Mouse (Mus musculus): ENCODE results near the gene Trim11. TPM values are rescaled to one million over a fixed set of nuclear protein-coding genes. Genes with fewer than 3 reads are reported as not detected.

Gene Trim11
- total RNA-seq, 1 experiment, result 29.6 TPM

DNA sequence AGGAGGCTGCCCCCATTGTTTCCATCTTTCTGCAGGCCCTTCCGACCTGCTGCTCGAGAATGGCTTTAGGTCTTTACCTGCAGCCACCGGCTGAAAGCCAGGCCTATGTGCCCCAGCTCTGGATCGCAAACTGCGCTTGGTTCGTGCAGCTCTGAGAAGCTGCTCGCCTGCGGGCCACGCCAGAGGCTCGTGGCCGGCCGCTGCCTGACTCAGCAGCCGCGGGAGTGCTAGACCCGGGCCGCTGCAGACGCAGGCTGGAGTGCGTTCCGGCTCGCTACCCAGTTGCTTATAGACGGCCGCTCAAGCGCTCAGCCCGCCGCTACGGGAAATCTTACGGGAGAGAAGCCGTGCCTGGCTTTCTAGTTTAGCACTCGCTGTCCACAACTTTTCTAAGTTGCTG, 743 bp upstream of the Trim11 start:
- H3K27ac ChIP-seq (ENCODE audit: insufficient read depth, low read depth, low read length, poor library complexity, severe bottlenecking), result no peak overlapping the region
- no peaks in the 10 kb centered on the region for H3K9me3 ChIP-seq (ENCODE audit: control insufficient read depth, insufficient read depth, low read depth, low read length)
- in situ Hi-C loops (cut with MboI; ENCODE audit: low sequenced_read_pairs in 2 of 2, unreplicated experiment in 2 of 2), result no loop called here
- H3K4me1 ChIP-seq (ENCODE audit: control insufficient read depth in 2 of 2, insufficient read depth in 2 of 2, low read length in 2 of 2, poor library complexity in 1 of 2), result peaks cover 3 to 13% of the 10 kb centered on the region in 2 experiments; a peak in 3 of 4 replicates
- no peak for DNase-seq (ENCODE audit: low read depth, low spot score)
- H3K36me3 ChIP-seq (ENCODE audit: control insufficient read depth, insufficient read depth, low read length, poor library complexity, severe bottlenecking), result peaks cover 6% of the 10 kb centered on the region
- TF ChIP-seq CHD2 (IDR thresholded peaks at IDR 0.05; ENCODE audit: low read depth, low read length) (no peak), ZNF384 (IDR thresholded peaks at IDR 0.05; ENCODE audit: low read depth, low read length) (no peak), HCFC1 (IDR thresholded peaks at IDR 0.05; ENCODE audit: borderline replicate concordance, insufficient read depth, low read length) (no peak), ZC3H11A (IDR thresholded peaks at IDR 0.05; ENCODE audit: borderline replicate concordance, low read depth, low read length) (no peak), MAFK (IDR thresholded peaks at IDR 0.05; ENCODE audit: insufficient read depth, low read depth, low read length) (no peak)
- H3K9ac ChIP-seq (ENCODE audit: insufficient read depth, low read depth, low read length, poor library complexity, severe bottlenecking), result peak overlapping the region; percentile 84
- H3K4me3 ChIP-seq (ENCODE audit: insufficient read depth in 1 of 2, low read depth in 1 of 2, low read length in 2 of 2, poor library complexity in 1 of 2, severe bottlenecking in 1 of 2), result peak overlapping the region; percentile 81 to 95

DNA sequence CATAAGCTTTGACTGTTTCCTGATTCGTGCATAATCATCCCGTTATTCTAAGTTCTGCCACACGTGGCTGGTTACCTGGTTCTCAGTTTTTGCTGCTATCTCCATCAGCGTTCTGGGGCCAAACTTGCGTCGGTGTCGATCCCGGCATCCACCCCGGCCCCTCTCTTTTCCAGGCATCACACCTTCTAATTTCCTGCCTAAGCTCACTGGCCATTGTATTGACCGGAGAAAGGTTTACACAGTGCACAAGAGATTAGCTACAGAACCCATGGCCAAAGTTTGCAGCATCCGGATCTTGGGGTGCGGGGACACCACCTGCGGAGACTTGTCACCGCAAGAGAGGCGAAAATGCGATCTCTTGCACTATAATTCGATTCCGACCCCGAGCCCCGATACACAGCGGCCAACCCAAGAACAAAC, 276 bp upstream of the Trim11 start:
- Histone ChIP-seq H3K9ac (ENCODE audit: insufficient read depth, low read depth, low read length, poor library complexity, severe bottlenecking) (peak overlapping the region; percentile 84), H3K9me3 (ENCODE audit: control insufficient read depth, insufficient read depth, low read depth, low read length) (no peaks in the 10 kb centered on the region), H3K4me3 (ENCODE audit: insufficient read depth in 1 of 2, low read depth in 1 of 2, low read length in 2 of 2, poor library complexity in 1 of 2, severe bottlenecking in 1 of 2) (peak overlapping the region; percentile 81 to 95), H3K4me1 (ENCODE audit: control insufficient read depth in 2 of 2, insufficient read depth in 2 of 2, low read length in 2 of 2, poor library complexity in 1 of 2) (peaks cover 3 to 13% of the 10 kb centered on the region in 2 experiments; a peak in 3 of 4 replicates), H3K36me3 (ENCODE audit: control insufficient read depth, insufficient read depth, low read length, poor library complexity, severe bottlenecking) (peaks cover 10% of the 10 kb centered on the region), H3K27ac (ENCODE audit: insufficient read depth, low read depth, low read length, poor library complexity, severe bottlenecking) (no peak overlapping the region)
- TF ChIP-seq ZC3H11A (IDR thresholded peaks at IDR 0.05; ENCODE audit: borderline replicate concordance, low read depth, low read length), result no peak
- TF ChIP-seq MAFK (IDR thresholded peaks at IDR 0.05; ENCODE audit: insufficient read depth, low read depth, low read length), result no peak
- no peak for DNase-seq (ENCODE audit: low read depth, low spot score)
- in situ Hi-C loops (cut with MboI; ENCODE audit: low sequenced_read_pairs in 2 of 2, unreplicated experiment in 2 of 2), result no loop called here

DNA sequence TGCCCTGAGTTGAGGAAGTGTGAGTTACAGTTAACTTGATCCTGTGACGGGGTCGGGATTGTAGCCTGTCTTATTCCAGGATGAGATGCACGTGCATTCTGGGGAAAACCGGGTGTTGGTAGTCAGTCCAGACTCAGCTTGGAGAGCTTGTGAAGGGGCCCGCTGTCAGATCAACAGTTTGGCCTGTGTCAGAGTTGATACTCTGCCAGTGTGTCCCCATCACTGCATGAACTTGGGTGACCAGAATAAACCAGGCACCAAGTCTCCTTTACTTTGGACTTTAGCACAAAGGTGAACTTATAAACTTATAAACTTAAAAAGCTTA, 775 bp downstream of the Trim11 start:
- peaks cover 3 to 13% of the 10 kb centered on the region in 2 experiments; a peak in 3 of 4 replicates for H3K4me1 ChIP-seq (ENCODE audit: control insufficient read depth in 2 of 2, insufficient read depth in 2 of 2, low read length in 2 of 2, poor library complexity in 1 of 2)
- H3K36me3 ChIP-seq (ENCODE audit: control insufficient read depth, insufficient read depth, low read length, poor library complexity, severe bottlenecking), result peaks cover 15% of the 10 kb centered on the region

DNA sequence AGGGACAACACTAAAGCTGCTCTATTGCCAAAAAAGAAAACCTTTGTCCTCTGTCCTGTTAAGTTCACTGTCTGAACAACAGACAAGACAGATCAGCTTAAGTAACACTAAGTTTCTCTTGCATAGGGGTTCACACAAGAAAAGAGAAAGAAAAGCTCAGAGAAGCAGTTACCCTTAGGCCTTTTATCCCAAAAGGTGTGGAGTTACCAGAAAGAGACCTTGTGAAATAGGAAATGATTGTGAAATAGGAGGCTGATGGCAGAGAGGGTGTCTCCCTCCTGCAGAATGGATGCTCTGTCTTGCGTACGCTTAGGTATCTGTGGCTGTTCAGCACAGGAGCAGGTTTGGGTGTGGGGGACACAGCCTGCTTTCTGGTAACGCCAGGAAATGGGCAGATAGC, 1.3 kb downstream of the Trim11 start:
- peaks cover 3 to 13% of the 10 kb centered on the region in 2 experiments; a peak in 3 of 4 replicates for H3K4me1 ChIP-seq (ENCODE audit: control insufficient read depth in 2 of 2, insufficient read depth in 2 of 2, low read length in 2 of 2, poor library complexity in 1 of 2)

More for the DNA sequence above, 775 bp downstream of the Trim11 start:
- Histone ChIP-seq H3K9ac (ENCODE audit: insufficient read depth, low read depth, low read length, poor library complexity, severe bottlenecking) (peak overlapping the region; percentile 84), H3K4me3 (ENCODE audit: insufficient read depth in 1 of 2, low read depth in 1 of 2, low read length in 2 of 2, poor library complexity in 1 of 2, severe bottlenecking in 1 of 2) (peak overlapping the region; percentile 81 to 95), H3K9me3 (ENCODE audit: control insufficient read depth, insufficient read depth, low read depth, low read length) (no peaks in the 10 kb centered on the region), H3K27ac (ENCODE audit: insufficient read depth, low read depth, low read length, poor library complexity, severe bottlenecking) (no peak overlapping the region)
- in situ Hi-C loops (cut with MboI; ENCODE audit: low sequenced_read_pairs in 2 of 2, unreplicated experiment in 2 of 2), result no loop called here
- TF ChIP-seq MAFK (IDR thresholded peaks at IDR 0.05; ENCODE audit: insufficient read depth, low read depth, low read length) (no peak), CHD2 (IDR thresholded peaks at IDR 0.05; ENCODE audit: low read depth, low read length) (no peak), HCFC1 (IDR thresholded peaks at IDR 0.05; ENCODE audit: borderline replicate concordance, insufficient read depth, low read length) (no peak), ZC3H11A (IDR thresholded peaks at IDR 0.05; ENCODE audit: borderline replicate concordance, low read depth, low read length) (no peak)
- no peak for DNase-seq (ENCODE audit: low read depth, low spot score)

DNA sequence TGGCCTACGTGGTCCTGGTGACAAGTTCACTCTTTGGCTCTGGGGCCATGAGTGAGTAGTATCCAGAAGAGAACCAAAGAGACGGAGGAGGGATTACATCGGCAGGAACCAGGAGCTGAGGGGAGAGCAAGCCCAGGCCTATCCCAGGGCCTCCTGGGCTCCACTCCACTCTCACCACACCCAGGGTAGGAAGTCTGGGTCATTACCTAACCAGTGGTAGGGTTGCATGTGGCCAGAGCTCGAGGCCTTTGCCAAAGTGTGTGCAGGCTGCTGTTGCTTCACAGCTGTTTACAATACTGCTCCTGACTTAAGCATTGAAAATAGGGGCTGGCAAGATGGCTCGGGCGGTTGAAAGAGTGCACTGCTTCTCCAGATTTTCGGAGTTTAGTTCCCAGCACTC, 1.8 kb downstream of the Trim11 start:
- Histone ChIP-seq H3K4me1 (ENCODE audit: control insufficient read depth in 2 of 2, insufficient read depth in 2 of 2, low read length in 2 of 2, poor library complexity in 1 of 2) (peaks cover 3 to 13% of the 10 kb centered on the region in 2 experiments; a peak in 3 of 4 replicates), H3K4me3 (ENCODE audit: insufficient read depth in 1 of 2, low read depth in 1 of 2, low read length in 2 of 2, poor library complexity in 1 of 2, severe bottlenecking in 1 of 2) (peak overlapping the region; percentile 81 to 95), H3K36me3 (ENCODE audit: control insufficient read depth, insufficient read depth, low read length, poor library complexity, severe bottlenecking) (peaks cover 19% of the 10 kb centered on the region), H3K9ac (ENCODE audit: insufficient read depth, low read depth, low read length, poor library complexity, severe bottlenecking) (peak overlapping the region; percentile 75), H3K27ac (ENCODE audit: insufficient read depth, low read depth, low read length, poor library complexity, severe bottlenecking) (peak overlapping the region; percentile 29; the same call in 1 of the 2 replicates), H3K9me3 (ENCODE audit: control insufficient read depth, insufficient read depth, low read depth, low read length) (no peaks in the 10 kb centered on the region)
- TF ChIP-seq ZC3H11A (IDR thresholded peaks at IDR 0.05; ENCODE audit: borderline replicate concordance, low read depth, low read length) (no peak), HCFC1 (IDR thresholded peaks at IDR 0.05; ENCODE audit: borderline replicate concordance, insufficient read depth, low read length) (no peak), CHD2 (IDR thresholded peaks at IDR 0.05; ENCODE audit: low read depth, low read length) (no peak), ZNF384 (IDR thresholded peaks at IDR 0.05; ENCODE audit: low read depth, low read length) (no peak), MAFK (IDR thresholded peaks at IDR 0.05; ENCODE audit: insufficient read depth, low read depth, low read length) (no peak)
- in situ Hi-C loops (cut with MboI; ENCODE audit: low sequenced_read_pairs in 2 of 2, unreplicated experiment in 2 of 2), result no loop called here
- no peak for DNase-seq (ENCODE audit: low read depth, low spot score)

More for the DNA sequence above, 1.3 kb downstream of the Trim11 start:
- no peak for TF ChIP-seq HCFC1 (IDR thresholded peaks at IDR 0.05; ENCODE audit: borderline replicate concordance, insufficient read depth, low read length)
- no peak for TF ChIP-seq MAFK (IDR thresholded peaks at IDR 0.05; ENCODE audit: insufficient read depth, low read depth, low read length)
- Histone ChIP-seq H3K9ac (ENCODE audit: insufficient read depth, low read depth, low read length, poor library complexity, severe bottlenecking) (peak overlapping the region; percentile 75), H3K9me3 (ENCODE audit: control insufficient read depth, insufficient read depth, low read depth, low read length) (no peaks in the 10 kb centered on the region), H3K27ac (ENCODE audit: insufficient read depth, low read depth, low read length, poor library complexity, severe bottlenecking) (peak overlapping the region; percentile 29; the same call in 1 of the 2 replicates), H3K36me3 (ENCODE audit: control insufficient read depth, insufficient read depth, low read length, poor library complexity, severe bottlenecking) (peaks cover 18% of the 10 kb centered on the region), H3K4me3 (ENCODE audit: insufficient read depth in 1 of 2, low read depth in 1 of 2, low read length in 2 of 2, poor library complexity in 1 of 2, severe bottlenecking in 1 of 2) (peak overlapping the region; percentile 81 to 95)
- in situ Hi-C loops (cut with MboI; ENCODE audit: low sequenced_read_pairs in 2 of 2, unreplicated experiment in 2 of 2), result no loop called here
- DNase-seq (ENCODE audit: low read depth, low spot score), result no peak

All from ES-E14 (cell line).